Mouse (Mus musculus): ENCODE results near the gene Rbp2.

Gene Rbp2

GRCm38 (mm10) chr9:98485815-98486214, at the start of gene Rbp2:
TSS of gene Rbp2 (plus strand) at chr9:98486115.
- no peak for DNase-seq

DNA sequence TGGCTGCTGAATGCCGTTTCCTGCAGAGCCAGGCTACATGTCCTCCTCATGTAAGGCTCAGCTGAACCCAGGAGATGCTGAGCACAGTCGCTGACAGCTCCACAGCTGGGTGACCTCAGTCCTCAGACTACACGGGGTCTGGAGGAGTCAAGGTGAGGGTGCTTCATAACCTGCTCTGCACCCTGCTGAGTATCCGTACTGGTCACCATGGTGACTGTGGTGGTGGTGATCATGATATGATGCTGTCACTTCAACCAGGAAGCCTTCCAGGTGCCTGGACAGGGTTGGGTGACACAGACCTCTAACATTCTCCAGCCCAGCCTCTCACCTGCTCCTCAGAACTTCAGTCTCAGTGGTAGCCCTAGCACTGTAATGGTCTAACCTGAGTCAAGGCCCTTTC, 48.1 kb upstream of the Rbp2 start:
- DNase-seq, result no peak

DNA sequence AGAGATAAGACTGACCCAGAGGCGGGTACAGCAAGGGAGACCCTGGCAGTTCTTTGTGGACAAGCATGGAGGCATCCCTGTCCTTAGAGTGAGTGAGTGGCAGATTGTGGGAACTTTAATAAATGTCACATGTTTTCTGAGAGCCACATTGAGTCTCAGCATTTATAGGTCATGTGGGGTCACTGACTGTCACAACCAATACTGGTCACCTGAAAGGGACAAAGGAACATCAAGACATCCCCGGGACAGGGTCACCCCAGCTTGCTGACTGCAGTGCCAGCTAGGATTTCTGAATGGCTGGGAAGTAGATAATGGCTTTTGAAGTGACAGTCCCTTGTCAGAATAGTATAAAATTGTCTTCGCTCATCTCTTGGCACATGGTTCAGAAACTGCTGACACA, 46.8 kb upstream of the Rbp2 start:
- DNase-seq, result no peak

GRCm38 (mm10) chr9:98442638-98443037, 43.3 kb upstream of the Rbp2 start:
- DNase-seq, result no peak

DNA sequence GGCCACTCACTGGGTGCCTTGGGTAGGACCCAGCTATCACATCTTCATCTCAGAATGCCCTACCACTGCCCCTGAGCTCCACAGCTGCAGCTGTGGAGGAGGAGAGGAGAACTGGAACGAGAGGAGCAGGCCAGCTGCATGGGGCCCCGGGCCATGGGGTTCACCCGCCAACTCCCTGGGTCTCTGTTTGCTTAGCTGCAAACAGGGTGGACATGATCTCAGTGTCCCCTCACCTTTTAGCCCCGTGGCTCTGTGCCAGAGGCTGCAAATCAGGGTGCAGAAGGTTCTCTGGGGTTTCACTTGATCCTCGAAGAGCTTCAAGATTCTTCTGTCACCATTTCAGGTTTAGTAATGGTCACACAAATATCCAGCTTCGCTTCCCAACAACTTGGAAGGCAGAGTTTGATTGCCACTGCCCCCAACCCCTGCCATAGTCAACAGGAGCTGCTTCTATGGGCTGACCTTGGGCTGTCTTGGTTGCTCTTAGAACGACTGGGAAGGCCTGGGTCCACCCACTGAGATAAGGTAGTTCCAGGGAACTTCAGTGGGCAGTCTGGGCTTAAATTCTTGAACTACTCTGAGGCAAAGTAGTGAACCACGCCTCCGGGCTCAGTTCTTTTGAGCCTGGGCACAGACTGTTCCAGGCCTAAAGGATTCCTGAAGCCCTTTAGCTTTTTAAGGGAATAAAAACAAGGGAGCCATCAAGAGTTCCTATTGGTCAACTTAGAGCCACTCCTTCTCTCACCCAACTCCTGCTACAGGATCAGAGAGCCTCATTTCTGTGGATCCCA, 40.4 kb upstream of the Rbp2 start:
- DNase-seq, result no peak

DNA sequence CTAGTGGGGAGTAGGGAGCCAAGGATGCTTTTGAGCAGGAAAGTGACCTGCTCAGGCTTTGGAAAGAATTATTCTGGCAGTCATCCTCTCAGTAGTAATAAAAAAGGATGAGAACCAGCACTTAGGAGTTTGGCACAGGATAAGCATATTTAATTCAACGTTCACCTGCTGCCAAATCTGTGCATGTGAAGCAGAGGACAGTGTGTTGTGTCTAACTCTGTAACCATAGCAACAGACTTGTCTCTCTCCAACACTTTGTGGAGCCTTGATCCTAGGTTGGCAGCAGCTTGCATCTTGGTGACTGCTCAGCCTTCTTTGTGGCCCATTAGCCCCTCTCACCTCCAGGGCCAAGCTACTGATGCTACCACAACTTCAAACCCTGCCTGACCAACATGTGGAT, 34.9 kb upstream of the Rbp2 start:
- DNase-seq, result no peak

DNA sequence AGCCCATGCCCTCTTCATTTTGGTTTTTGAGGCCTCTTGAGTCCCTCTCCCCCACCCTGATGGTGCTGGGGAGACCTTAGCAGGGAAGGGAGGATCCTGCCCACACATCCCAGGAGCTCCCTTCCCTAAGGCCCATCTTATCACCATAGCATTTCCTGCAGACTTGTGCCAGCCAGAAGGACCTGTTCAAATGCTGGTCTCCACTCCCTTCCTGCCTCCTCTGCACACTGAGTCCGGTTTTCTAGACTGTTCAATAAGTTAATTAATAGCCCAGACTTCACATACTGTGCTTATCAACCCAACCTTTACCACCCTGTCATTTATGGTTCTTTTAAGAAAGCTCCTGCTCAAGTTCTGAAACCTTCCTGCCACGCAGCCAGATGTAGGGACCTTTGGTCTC, 19.2 kb upstream of the Rbp2 start:
- no peak for DNase-seq

DNA sequence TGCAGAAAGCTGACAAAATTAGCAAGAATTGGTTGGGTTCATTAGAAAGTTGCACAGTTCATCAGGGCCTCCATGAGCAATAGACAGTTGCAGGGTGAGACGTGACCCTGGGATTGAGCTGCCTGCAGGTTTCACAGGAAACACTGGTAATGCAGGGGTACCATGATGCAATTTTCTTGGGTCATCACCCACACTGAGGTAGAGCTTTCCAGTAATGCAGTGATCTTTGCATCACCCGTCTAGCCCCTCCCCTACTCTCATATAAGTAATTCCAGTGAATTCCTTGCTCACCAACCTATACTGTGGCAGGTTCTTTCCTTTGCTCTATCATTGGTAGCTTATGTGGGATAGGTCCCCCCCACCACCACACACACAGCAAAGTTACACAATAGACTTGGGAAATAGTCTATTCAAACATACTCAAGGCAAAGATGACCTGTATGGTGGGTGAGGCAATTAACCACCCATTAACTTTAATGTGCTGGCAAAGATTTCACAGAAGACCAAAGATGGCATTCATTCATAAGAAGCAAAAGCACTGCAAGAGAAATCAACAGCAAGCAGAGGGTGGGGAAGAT, 5.7 kb upstream of the Rbp2 start:
- no peak for DNase-seq

- DNase-seq, result no peak
Observed at GRCm38 (mm10) chr9:98482256-98482655, 3.7 kb upstream of the Rbp2 start.

DNA sequence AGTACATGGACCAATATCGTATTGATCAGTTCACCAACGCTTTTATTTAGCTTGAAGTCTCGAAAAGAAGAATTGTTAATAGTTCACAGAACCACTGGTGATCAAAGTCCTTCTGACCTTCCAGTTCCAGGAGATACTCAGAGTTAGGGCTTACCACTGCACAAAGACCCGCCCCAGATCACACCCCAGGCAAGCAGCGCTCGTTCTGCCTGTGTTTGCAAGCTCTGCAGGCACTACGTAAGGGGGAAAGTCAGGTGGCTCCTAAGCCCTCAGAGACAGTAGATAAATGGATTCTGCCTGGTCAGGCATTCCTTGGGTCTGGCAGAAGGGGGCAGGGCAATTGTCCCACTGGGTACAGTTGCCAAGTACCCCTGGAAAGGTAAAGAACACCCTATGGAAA, 895 bp upstream of the Rbp2 start:
- DNase-seq, result no peak

DNA sequence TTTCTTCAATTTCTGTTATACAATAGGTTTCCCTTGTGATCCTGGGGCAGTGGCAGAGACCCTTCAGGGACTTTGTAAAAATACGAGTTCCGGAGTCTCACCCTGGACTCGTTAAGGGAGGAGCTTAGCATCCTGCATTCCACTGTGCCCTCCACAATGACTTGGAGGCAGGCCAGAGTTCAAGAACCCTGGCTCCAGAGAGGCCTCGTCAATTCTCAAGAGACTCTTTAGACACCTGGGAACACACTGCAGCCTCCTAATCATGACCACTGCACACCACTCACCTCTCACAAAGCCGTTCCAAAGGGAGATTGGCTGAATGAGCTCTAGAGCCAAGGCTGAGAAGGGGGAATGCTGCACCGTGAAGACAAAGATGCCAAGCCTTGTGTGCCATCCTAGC, 1.4 kb downstream of the Rbp2 start:
- DNase-seq, result no peak

- no peak for DNase-seq
Observed at GRCm38 (mm10) chr9:98489532-98489931, 3.6 kb downstream of the Rbp2 start.

GRCm38 (mm10) chr9:98490128-98490527, 4.2 kb downstream of the Rbp2 start:
- DNase-seq, result peak; percentile 9

DNA sequence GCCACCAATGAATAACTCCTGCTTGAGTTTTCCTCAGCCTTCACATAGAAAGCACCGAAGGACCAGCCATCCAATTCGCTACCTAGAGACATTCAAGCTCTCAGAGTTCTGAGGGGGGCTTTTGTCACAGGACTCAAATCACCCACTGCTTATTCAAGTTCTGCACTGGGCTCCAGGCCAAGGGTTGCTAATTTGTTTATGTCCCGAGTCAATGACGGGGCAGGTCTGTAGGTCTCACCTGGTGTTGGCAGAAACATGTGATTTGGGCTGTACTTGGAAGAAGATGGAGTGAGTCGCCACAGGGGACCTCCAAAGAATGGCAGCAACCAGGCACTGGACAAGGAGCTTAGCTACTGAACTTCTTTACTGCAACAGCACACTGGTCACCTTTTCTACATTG, 5.2 kb downstream of the Rbp2 start:
- DNase-seq, result no peak

DNA sequence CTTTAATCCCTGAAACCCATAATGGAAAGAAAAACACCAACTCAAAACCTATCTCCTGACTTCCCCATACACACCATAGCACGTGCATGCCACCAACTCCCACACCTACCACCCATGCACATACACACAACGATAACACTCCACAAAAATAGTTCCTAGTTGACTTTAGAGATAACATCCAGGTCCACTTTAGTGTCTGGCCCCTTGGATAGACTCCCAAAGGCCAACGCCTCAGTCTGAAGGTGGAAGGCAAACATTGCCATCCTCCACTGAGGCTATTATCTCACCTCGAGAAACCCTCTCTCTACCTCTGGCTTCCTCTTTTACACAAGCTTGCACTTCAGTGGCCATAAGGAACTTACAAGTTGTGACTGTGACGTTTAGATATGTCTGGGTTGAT, 6.3 kb downstream of the Rbp2 start:
- DNase-seq, result no peak

- no peak for DNase-seq
Observed at GRCm38 (mm10) chr9:98492821-98493220, 6.9 kb downstream of the Rbp2 start.

GRCm38 (mm10) chr9:98497157-98497556, 11.2 kb downstream of the Rbp2 start:
- peak; percentile 12 for DNase-seq

DNA sequence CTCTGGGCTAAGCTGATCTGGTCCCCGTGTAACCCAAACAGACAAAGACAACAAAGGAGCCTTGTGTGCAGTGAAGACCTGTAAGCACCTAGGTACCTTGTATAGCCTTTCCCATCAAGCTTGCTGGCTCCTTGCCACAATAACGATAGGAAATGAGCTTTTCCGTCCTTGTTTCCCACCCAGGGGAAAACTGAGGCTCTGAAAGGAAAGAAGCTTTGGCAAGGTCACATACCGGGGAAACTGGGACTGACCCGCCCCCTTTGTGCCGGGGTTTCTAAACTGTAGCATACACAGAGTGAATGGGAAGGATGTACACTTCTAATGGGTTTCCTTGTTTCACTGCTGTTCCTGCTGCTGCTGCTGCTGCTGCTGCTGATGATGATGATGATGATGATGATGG, 12.1 kb downstream of the Rbp2 start:
- DNase-seq, result peak; percentile 29

DNA sequence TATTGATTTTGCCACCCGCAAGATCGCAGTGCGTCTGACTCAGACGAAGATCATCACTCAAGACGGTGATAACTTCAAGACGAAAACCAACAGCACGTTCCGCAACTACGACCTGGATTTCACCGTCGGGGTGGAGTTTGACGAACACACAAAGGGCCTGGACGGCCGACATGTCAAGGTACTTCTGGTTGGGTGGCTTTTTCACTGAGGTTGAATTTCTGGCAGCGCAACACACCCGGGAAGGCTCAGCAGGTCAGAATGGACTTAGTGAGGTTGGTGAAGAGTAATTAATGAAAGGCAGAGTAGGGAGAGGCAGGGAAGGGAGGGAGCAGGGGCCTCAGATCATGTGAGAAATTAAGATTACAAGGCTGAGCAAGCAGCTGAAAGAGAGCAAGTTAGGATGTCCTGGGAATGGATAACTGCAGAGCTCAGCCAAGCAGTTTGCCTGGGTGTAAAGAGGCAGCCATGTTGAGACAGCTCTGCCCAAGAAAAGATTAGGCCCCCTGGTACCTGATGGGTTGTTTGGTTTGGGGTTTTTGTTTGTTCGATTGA, 12.9 kb downstream of the Rbp2 start:
- DNase-seq, result no peak

DNA sequence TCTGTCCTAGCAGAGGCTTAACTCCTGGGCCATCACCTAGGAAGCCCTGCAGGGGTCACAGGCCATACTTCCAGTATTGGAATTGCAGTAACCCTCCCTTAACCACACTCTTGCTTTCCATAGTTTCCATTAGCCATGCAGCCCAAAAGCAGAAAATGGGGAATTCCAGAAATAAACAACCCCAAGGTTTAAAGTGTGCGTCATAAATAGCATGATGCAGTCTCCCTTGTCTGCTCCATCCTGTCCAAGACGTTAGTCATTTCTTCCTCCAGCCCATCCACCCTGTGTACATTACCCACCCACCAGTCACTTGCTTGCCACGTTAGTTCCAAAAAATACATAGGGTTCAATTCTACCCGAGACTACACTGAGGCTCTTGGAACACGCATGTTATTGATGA, 13.7 kb downstream of the Rbp2 start:
- no peak for DNase-seq

- DNase-seq, result no peak
Observed at GRCm38 (mm10) chr9:98507480-98507879, 21.6 kb downstream of the Rbp2 start.

GRCm38 (mm10) chr9:98510363-98511055, 24.6 kb downstream of the Rbp2 start:
- no peak for DNase-seq

DNA sequence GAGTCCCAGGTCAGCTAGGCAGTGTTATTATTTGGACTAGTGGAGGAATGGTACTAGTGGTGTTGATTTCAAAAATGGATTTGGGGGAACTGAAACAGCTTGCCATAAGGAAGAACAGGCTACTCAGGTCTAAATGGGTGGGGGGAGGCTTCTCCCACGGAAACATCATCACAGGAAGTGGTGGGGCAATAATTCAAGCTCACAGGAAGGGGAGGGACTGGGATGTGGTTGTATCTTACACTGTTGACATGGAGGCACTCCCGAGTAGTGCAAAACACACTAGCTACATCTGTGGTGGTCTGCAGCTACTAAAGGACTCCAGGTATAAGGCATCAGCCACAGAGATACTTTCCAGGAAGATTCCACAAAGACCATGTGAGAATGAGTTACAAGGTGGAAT, 38.0 kb downstream of the Rbp2 start:
- DNase-seq, result no peak

All from kidney, adult 18-20 months (tissue).